Mouse (Mus musculus): ENCODE results near the gene Gm13697.

Gene Gm13697

DNA sequence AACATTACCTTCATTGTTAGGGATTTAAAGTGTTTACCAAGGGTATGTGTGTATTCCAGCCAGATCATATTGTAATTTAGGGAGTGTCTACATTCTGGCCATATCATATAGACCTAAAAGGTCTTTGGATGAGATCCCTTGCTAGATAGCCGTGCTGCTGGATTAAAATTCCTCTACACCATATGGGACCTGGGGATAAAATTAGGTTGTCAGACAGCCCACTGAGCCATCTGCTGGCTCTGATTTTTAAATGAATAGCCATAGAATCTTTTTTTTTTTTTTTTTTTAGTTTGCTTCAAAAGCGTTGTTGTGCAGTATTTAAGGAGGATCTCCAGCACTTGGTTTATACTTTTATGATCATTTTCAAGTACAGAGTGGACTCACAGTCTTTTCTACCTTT, 48.0 kb downstream of the Gm13697 start:
- no peak for DNase-seq (ENCODE audit: low read depth, low spot score)

GRCm38 (mm10) chr2:84035997-84036396, 51.5 kb downstream of the Gm13697 start:
- no peak for DNase-seq (ENCODE audit: low read depth, low spot score)
